Mouse (Mus musculus) CH12.LX (cell line): ENCODE measurements around the gene Zic1.

ENCODE experiments used
- CTCF ChIP-seq, 2 experiments: IDR thresholded peaks in 1 of 2; conservative IDR thresholded peaks in 1 of 2; 2 replicates each; pipeline ENCODE4 v1.5.1; 2011 to 2012; ENCODE audit warnings: low read depth in 2 of 2, low read length in 2 of 2, improper control_type of control experiment in 1 of 2, inconsistent platforms in 1 of 2, mild to moderate bottlenecking in 1 of 2, moderate library complexity in 1 of 2
- ELF1 ChIP-seq: IDR thresholded peaks from 2 replicates; pipeline ENCODE4 v1.6.1; 2014; ENCODE audit warnings: low read depth, mild to moderate bottlenecking, inconsistent platforms, low read length, improper control_type of control experiment
- EP300 ChIP-seq: IDR thresholded peaks from 2 replicates; pipeline ENCODE4 v1.6.1; 2011; ENCODE audit warnings: low read length, improper control_type of control experiment
- GABPA ChIP-seq: IDR thresholded peaks from 2 replicates; pipeline ENCODE4 v1.6.1; 2012; ENCODE audit warnings: low read depth, low read length, improper control_type of control experiment, inconsistent platforms; ENCODE audit not compliant: insufficient replicate concordance
- MAFK ChIP-seq: IDR thresholded peaks from 2 replicates; pipeline ENCODE4 v1.6.1; 2011; ENCODE audit warnings: low read length, improper control_type of control experiment; ENCODE audit not compliant: insufficient replicate concordance
- MEF2A ChIP-seq: IDR thresholded peaks from 2 replicates; pipeline ENCODE4 v1.6.1; 2014; ENCODE audit warnings: low read depth, mild to moderate bottlenecking, inconsistent platforms, low read length, improper control_type of control experiment, borderline replicate concordance
- MYC ChIP-seq: IDR thresholded peaks from 2 replicates; pipeline ENCODE4 v1.6.1; 2011; ENCODE audit warnings: low read depth, mild to moderate bottlenecking, improper control_type of control experiment, low read length
- NELFE ChIP-seq: IDR thresholded peaks from 2 replicates; pipeline ENCODE4 v1.6.1; 2011; ENCODE audit warnings: low read depth, low read length, improper control_type of control experiment
- POLR2A ChIP-seq: IDR thresholded peaks from 2 replicates; pipeline ENCODE4 v1.6.1; 2011; ENCODE audit warnings: low read depth, mild to moderate bottlenecking, improper control_type of control experiment, low read length
- TBP ChIP-seq: conservative IDR thresholded peaks from 2 replicates; pipeline ENCODE4 v1.6.1; 2011; ENCODE audit warnings: low read depth, low read length, improper control_type of control experiment
- USF1 ChIP-seq: IDR thresholded peaks from 2 replicates; pipeline ENCODE4 v1.6.1; 2014; ENCODE audit warnings: low read depth, mild to moderate bottlenecking, inconsistent platforms, low read length, improper control_type of control experiment
- USF2 ChIP-seq: conservative IDR thresholded peaks from 2 replicates; pipeline ENCODE4 v1.6.1; 2011; ENCODE audit warnings: low read depth, low read length, improper control_type of control experiment
- ZC3H11A ChIP-seq: IDR thresholded peaks from 2 replicates; pipeline ENCODE4 v1.6.1; 2012; ENCODE audit warnings: low read depth, mild to moderate bottlenecking, inconsistent platforms, low read length, improper control_type of control experiment
- ZMIZ1 ChIP-seq: IDR thresholded peaks from 2 replicates; pipeline ENCODE4 v1.6.1; 2012; ENCODE audit warnings: low read depth, mild to moderate bottlenecking, inconsistent platforms, low read length, improper control_type of control experiment

- no peak for TF ChIP-seq MEF2A
- no peak for TF ChIP-seq POLR2A
- TF ChIP-seq GABPA = no peak
- no peak for TF ChIP-seq ZC3H11A
- TF ChIP-seq ELF1 = no peak
- no peak for TF ChIP-seq EP300
- no peak for TF ChIP-seq USF1
- TF ChIP-seq CTCF (conservative IDR thresholded peaks at IDR 0.05 in 1 of 2, IDR thresholded peaks at IDR 0.05 in 1 of 2; ENCODE audit: low read depth in 2 of 2, low read length in 2 of 2) = no peak
- no peak for TF ChIP-seq TBP
- TF ChIP-seq MAFK = no peak
- no peak for TF ChIP-seq MYC
- no peak for TF ChIP-seq NELFE
- no peak for TF ChIP-seq USF2
- no peak for TF ChIP-seq ZMIZ1
Observed at GRCm38 (mm10) chr9:91361856-91362601, 3.6 kb downstream of the Zic1 start, which contains the start of gene Zic4.
